Mouse (Mus musculus): ENCODE data around the gene Krtap4-7.
"Not testable (repeated sequence)": the region's sequence is repeated elsewhere in the genome, so short reads cannot be mapped to it uniquely, and the experiment has no call there.

Gene Krtap4-7

DNA sequence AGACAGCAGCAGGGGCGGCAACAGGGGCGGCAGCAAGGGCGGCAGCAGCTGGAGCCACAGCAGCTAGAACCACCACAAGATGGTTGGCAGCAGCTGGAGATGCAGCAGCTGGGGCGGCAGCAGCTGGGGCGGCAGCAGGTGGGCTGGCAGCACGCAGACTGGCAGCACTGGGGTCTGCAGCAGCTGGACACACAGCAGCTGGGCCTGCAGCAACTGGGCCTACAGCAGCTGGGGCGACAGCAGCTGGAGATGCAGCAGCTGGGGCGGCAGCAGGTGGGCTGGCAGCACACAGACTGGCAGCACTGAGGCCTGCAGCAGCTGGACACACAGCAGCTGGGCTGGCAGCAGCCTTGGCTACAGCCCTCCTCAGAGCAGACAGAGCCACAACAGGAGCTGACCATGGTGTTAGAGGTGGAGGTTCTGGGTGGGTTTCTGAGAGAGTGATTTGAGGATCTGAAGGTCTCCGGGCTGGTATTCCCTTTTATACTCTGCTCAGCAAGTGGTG, at the start of gene Krtap4-7:
Gene Krtap4-7 (minus strand): TSS at position 455 of the 505 bp plus-strand sequence.
- DNase-seq (ENCODE audit: extremely low spot score, low read depth, low spot score): not testable (repeated sequence)

GRCm38 (mm10) chr11:99690463-99690862, 46.6 kb upstream of the Krtap4-7 start, which contains the start of gene Gm14190:
TSS of gene Gm14190 (minus strand) at chr11:99690740.
- no peak for DNase-seq (ENCODE audit: extremely low spot score, low read depth, low spot score)

GRCm38 (mm10) chr11:99685235-99685634, 41.3 kb upstream of the Krtap4-7 start:
- DNase-seq (ENCODE audit: extremely low spot score, low read depth, low spot score): not testable (repeated sequence)

- DNase-seq (ENCODE audit: extremely low spot score, low read depth, low spot score): no peak
Measured at GRCm38 (mm10) chr11:99683481-99683880, 39.6 kb upstream of the Krtap4-7 start.

DNA sequence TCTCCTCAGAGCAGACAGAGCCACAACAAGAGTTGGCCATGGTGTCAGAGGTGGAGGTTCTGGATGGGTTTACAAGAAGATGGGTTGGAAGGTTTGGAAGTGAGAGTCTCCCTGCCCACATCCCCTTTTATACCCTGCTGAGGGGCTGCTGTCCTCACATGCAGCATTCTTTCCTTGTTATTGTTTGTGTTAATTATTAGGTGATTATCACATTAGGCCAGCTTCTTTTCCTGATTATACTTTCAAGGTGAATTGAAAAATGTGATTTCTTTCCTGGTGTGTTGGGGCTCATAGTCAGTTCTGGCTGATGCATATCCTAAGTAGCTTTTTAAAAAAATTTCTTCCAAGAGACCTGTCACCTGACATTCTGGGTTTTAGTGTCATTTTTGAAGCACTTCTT, 22.0 kb upstream of the Krtap4-7 start, which contains the start of gene Krtap4-6:
Gene Krtap4-6 (minus strand): TSS at position 101 of the 400 bp plus-strand sequence.
- DNase-seq (ENCODE audit: extremely low spot score, low read depth, low spot score): no peak

- DNase-seq (ENCODE audit: extremely low spot score, low read depth, low spot score): no peak
Measured at GRCm38 (mm10) chr11:99662802-99663201, 18.9 kb upstream of the Krtap4-7 start.

DNA sequence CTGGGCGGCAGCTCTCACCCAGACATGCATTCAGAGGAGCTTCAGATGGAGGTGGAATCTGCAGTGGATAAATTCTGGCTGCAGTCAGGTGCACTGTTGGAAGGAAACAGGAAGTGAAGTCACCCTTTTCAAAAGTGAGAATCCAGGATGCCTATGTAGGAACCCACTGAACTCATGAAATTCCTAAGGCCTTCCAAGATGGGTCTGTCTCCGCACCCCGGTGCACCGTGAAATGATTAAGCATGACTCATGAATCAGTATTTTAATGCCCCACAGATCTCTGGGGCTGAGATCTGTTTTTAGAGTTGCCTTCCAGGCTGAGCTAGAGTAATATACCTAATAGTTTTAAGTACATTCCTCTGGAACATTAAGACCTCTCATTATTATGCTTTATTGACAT, 15.4 kb upstream of the Krtap4-7 start:
- no peak for DNase-seq (ENCODE audit: extremely low spot score, low read depth, low spot score)

DNA sequence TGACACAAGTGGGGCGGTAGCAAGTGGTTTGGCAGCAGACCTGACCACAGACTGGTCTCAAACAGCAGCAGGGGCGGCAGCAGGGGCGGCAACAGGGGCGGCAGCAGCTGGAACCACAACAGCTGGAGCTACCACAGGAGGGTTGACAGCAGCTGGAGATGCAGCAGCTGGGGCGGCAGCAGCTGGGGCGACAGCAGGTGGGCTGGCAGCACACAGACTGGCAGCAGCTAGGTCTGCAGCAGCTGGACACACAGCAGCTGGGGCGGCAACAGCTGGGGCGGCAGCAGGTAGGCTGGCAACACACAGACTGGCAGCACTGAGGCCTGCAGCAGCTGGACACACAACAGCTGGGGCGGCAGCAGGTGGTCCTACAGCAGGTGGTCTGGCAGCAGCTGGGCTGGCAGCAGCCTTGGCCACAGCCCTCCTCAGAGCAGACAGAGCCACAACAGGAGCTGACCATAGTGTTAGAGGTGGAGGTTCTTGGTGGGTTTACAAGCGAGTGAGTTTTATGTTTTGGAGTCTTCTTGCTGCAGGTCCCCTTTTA, 14.7 kb upstream of the Krtap4-7 start, which contains the start of gene Gm11563:
Gene Gm11563 (minus strand): TSS at position 494 of the 544 bp plus-strand sequence.
- DNase-seq (ENCODE audit: extremely low spot score, low read depth, low spot score): not testable (repeated sequence)

GRCm38 (mm10) chr11:99657051-99657450, 13.2 kb upstream of the Krtap4-7 start:
- DNase-seq (ENCODE audit: extremely low spot score, low read depth, low spot score): no peak

GRCm38 (mm10) chr11:99650136-99650535, 6.2 kb upstream of the Krtap4-7 start, which contains the start of gene Gm11555:
TSS of gene Gm11555 (minus strand) at chr11:99650236.
- no peak for DNase-seq (ENCODE audit: extremely low spot score, low read depth, low spot score)

GRCm38 (mm10) chr11:99646444-99646843, 2.6 kb upstream of the Krtap4-7 start:
- no peak for DNase-seq (ENCODE audit: extremely low spot score, low read depth, low spot score)

DNA sequence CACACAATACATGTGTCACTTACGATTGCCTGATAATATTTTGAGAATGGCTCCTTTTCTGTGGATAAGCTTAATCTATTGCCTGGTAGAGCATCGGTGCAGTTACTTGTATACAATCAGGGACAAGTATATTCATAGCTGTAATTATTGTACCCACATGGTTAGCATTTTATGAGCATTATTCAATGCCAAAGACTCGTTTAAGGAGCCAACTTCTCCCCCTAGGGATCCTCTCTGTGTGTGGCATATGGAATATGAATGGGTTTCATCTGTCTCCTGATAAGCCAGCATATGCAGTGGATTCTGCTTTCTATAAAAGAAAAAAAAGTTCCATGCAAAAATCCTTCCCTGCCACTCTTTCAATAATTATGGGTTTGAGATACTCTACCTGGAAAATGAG, 462 bp upstream of the Krtap4-7 start:
- DNase-seq (ENCODE audit: extremely low spot score, low read depth, low spot score): no peak

DNA sequence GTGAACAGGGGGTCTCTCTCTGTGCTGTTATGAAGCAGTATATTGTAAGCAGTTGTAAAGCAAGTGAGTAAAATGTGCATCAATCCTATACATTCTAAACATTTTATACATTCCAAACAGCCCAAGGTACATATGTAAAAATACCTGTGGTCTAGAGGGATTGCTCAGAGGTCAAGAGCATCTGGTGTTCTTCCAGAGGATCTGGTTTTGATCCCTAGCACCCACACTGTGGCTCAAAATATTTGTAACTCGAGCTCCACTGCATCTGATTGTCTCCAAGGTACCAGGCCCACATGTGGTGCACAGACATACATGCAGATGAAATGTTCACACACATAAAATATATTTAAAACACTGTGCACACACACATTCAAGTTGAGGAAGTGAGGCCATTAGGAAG, 3.0 kb downstream of the Krtap4-7 start:
- no peak for DNase-seq (ENCODE audit: extremely low spot score, low read depth, low spot score)

GRCm38 (mm10) chr11:99637086-99637485, 6.8 kb downstream of the Krtap4-7 start:
- no peak for DNase-seq (ENCODE audit: extremely low spot score, low read depth, low spot score)

DNA sequence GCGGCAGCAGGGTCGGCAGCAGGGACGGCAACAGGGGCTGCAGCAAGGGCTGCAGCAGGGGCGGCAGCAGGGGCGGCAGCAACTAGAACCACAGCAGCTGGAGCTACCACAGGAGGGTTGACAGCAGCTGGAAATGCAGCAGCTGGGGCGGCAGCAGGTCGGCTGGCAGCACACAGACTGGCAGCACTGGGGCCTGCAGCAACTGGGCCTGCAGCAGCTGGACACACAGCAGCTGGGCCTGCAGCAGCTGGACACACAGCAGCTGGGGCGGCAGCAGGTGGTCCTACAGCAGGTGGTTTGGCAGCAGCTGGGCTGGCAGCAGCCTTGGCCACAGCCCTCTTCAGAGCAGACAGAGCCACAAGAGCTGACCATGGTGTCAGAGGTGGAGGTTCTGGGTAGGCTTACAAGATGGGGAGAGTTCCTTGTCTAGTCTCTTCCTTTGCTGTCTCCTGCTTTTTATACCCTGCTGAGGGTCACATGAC, 9.2 kb downstream of the Krtap4-7 start, which contains the start of gene Krtap4-2:
Gene Krtap4-2 (minus strand): TSS at position 432 of the 482 bp plus-strand sequence.
- no peak for DNase-seq (ENCODE audit: extremely low spot score, low read depth, low spot score)

- no peak for DNase-seq (ENCODE audit: extremely low spot score, low read depth, low spot score)
Measured at GRCm38 (mm10) chr11:99633293-99633692, 10.6 kb downstream of the Krtap4-7 start.

GRCm38 (mm10) chr11:99630890-99631289, 13.0 kb downstream of the Krtap4-7 start:
- DNase-seq (ENCODE audit: extremely low spot score, low read depth, low spot score): no peak

GRCm38 (mm10) chr11:99628138-99628537, 15.8 kb downstream of the Krtap4-7 start, which contains the start of gene Krtap4-1:
TSS of gene Krtap4-1 (minus strand) at chr11:99628238.
- DNase-seq (ENCODE audit: extremely low spot score, low read depth, low spot score): no peak

GRCm38 (mm10) chr11:99620335-99620734, 23.6 kb downstream of the Krtap4-7 start, which contains the start of gene Gm11562:
TSS of gene Gm11562 (minus strand) at chr11:99620435.
- no peak for DNase-seq (ENCODE audit: extremely low spot score, low read depth, low spot score)

- no peak for DNase-seq (ENCODE audit: extremely low spot score, low read depth, low spot score)
Measured at GRCm38 (mm10) chr11:99614796-99615363, 29.0 kb downstream of the Krtap4-7 start, which contains the start of gene Krtap2-4. TSS of gene Krtap2-4 (minus strand) at chr11:99614846.

GRCm38 (mm10) chr11:99610089-99610488, 33.8 kb downstream of the Krtap4-7 start, which contains the start of gene Gm11937:
TSS of gene Gm11937 (minus strand) at chr11:99610189.
- not testable (repeated sequence) for DNase-seq (ENCODE audit: extremely low spot score, low read depth, low spot score)

DNA sequence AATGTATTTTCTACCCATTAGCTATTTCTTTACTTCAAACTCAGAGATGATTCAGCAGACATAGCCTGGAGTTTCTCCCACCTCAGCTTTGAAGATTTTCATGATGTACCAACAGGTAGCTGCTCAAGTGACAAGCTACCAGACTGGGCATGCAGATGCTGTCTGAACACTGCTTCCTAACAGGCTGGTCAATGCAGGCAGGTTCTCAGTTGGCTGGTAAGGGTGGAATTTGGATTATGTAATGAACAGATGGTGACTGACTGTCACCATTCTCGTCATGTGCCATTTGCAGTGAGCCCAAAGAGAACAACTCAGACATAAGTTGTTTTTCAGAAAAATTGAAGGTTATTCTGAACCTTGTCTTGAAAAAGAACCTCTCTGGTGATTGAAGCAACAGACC, 34.8 kb downstream of the Krtap4-7 start:
- no peak for DNase-seq (ENCODE audit: extremely low spot score, low read depth, low spot score)
